Mouse (Mus musculus): ENCODE measurements at regions not wholly inside any gene's neighbourhood (a gene's known extent, or its start where the extent isn't known, plus 50 kb on each side); places are given as distances from the start of the nearest gene placed in this dataset.

DNA sequence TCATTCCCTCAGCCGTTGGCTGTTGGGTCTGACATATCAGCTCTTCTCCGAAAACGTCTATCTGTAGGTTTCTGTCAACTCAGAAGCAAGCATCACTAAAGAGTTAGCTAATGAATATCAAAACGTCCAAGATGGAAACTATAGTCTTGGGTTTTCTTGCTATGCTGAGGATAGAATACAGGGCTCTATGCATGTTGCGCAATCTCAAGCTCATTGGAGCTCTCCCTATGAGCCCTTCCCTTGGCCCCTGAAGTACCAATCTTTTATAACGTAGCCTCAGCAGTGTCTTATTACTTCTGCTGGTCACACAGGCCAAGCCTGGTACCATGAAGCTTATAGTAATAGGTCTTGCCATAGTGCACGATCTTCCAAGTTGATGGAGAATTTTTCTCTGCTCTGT lies 122.1 kb upstream of the 4930412O13Rik start:
- no peak overlapping the region for H3K4me3 ChIP-seq (ENCODE audit: low read length)
- no peaks in the 10 kb centered on the region for H3K36me3 ChIP-seq (ENCODE audit: control insufficient read depth, insufficient read depth, low read length)
- H3K4me1 ChIP-seq (ENCODE audit: control insufficient read depth, insufficient read depth, low read length): no peaks in the 10 kb centered on the region
- ATAC-seq (ENCODE audit: low FRiP score, low TSS enrichment): no peak
- 86% methylated on average over 7 of the region's 7 CpGs for WGBS
- H3K9ac ChIP-seq (ENCODE audit: low read depth, low read length): no peak overlapping the region
- no peaks in the 10 kb centered on the region for H3K27me3 ChIP-seq (ENCODE audit: control insufficient read depth, insufficient read depth, low read length)
- no peaks in the 10 kb centered on the region for H3K9me3 ChIP-seq (ENCODE audit: control insufficient read depth, low read length)
- H3K27ac ChIP-seq (ENCODE audit: low read depth, low read length): no peak overlapping the region
- H3K4me2 ChIP-seq (replicated peaks; ENCODE audit: low read depth, low read length): no peak overlapping the region

DNA sequence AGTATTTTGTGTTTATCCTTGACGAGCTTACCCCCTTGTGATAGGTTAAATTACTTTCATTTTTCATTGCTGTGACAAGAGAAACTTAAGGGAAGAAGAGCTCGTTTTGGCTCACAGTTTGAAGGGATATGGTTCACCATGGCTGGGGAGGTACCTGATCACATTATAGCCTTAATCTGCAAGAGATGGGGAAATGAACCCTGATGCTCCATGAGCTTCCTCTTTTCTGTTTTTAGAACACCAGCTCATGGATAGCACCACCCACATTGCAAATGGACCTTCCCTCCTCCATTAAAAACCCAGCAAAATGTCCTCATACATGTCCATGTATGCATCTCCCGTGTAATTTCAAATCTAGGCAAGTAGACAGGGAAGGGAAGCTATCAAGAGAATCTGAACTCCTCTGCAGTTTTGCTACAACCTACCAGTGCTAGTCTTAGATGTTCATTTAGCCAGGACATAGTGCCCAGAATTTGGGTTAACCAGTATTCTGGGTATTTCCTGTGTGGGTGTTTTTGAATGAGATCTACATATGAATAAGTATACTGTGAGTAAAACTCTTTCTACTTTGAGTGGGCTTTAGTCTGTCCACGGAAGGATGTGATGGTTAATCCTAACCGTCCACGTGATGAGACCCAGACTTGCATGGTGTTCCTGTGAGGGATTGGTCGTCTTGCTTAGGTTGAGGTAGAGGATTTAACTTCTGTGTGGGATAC lies 121.5 kb upstream of the 4930412O13Rik start:
- 90% methylated on average over 7 of the region's 7 CpGs for WGBS
- Histone ChIP-seq H3K4me2 (replicated peaks; ENCODE audit: low read depth, low read length) (no peak overlapping the region), H3K4me3 (ENCODE audit: low read length) (no peak overlapping the region), H3K4me1 (ENCODE audit: control insufficient read depth, insufficient read depth, low read length) (no peaks in the 10 kb centered on the region), H3K27me3 (ENCODE audit: control insufficient read depth, insufficient read depth, low read length) (no peaks in the 10 kb centered on the region), H3K9me3 (ENCODE audit: control insufficient read depth, low read length) (no peaks in the 10 kb centered on the region), H3K9ac (ENCODE audit: low read depth, low read length) (no peak overlapping the region), H3K27ac (ENCODE audit: low read depth, low read length) (no peak overlapping the region), H3K36me3 (ENCODE audit: control insufficient read depth, insufficient read depth, low read length) (no peaks in the 10 kb centered on the region)
- no peak for ATAC-seq (ENCODE audit: low FRiP score, low TSS enrichment)

DNA sequence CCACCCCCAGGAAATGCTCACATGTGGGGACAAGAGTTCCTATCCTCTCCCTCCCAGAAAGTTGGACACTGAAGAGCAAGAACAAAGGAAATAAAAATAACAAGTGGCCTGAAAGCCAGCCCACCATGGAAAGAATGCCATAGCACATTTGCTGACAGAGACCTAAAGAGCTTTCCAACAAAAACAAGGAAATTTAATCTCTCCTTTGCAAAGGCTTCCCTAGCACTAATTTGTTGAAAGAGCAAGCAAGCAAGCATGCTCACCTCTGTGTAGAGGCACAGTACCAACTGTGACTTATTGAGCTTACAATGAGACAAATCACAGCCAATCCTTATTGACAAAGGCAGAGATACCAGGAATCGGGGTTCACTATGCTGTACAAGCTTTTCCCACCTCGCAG lies 100.9 kb upstream of the 4930412O13Rik start:
- H3K4me1 ChIP-seq (ENCODE audit: control insufficient read depth, insufficient read depth, low read length): no peaks in the 10 kb centered on the region
- no peaks in the 10 kb centered on the region for H3K9me3 ChIP-seq (ENCODE audit: control insufficient read depth, low read length)
- WGBS: 68% methylated on average over 2 of the region's 2 CpGs
- no peak overlapping the region for H3K9ac ChIP-seq (ENCODE audit: low read depth, low read length)
- no peaks in the 10 kb centered on the region for H3K27me3 ChIP-seq (ENCODE audit: control insufficient read depth, insufficient read depth, low read length)
- ATAC-seq (ENCODE audit: low FRiP score, low TSS enrichment): peak; percentile 32; the same call in 1 of the 2 replicates
- no peak overlapping the region for H3K4me3 ChIP-seq (ENCODE audit: low read length)
- H3K27ac ChIP-seq (ENCODE audit: low read depth, low read length): no peak overlapping the region
- H3K4me2 ChIP-seq (replicated peaks; ENCODE audit: low read depth, low read length): no peak overlapping the region
- no peaks in the 10 kb centered on the region for H3K36me3 ChIP-seq (ENCODE audit: control insufficient read depth, insufficient read depth, low read length)

DNA sequence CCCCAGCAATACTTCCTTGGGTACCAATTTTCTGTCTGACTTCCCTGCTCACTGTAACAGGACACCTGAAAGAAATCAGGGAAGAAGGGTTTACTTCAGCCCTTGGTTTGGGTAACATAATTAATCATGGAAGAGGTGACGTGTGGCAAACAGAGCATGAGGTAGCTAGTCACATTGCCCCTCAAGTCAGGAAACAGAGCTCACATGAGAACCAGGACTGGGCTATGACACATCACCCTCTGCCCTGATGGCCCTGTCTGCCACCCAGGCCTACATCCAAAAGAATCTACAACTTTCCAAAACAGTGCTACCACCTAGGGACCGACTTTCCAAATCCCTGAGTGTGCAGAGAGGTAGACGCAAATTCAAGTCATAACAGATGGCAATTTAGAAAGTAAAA lies 98.4 kb upstream of the 4930412O13Rik start:
- Histone ChIP-seq H3K27me3 (ENCODE audit: control insufficient read depth, insufficient read depth, low read length) (no peaks in the 10 kb centered on the region), H3K4me2 (replicated peaks; ENCODE audit: low read depth, low read length) (no peak overlapping the region), H3K9me3 (ENCODE audit: control insufficient read depth, low read length) (no peaks in the 10 kb centered on the region), H3K36me3 (ENCODE audit: control insufficient read depth, insufficient read depth, low read length) (no peaks in the 10 kb centered on the region), H3K4me1 (ENCODE audit: control insufficient read depth, insufficient read depth, low read length) (no peaks in the 10 kb centered on the region), H3K4me3 (ENCODE audit: low read length) (no peak overlapping the region), H3K27ac (ENCODE audit: low read depth, low read length) (no peak overlapping the region), H3K9ac (ENCODE audit: low read depth, low read length) (no peak overlapping the region)
- no peak for ATAC-seq (ENCODE audit: low FRiP score, low TSS enrichment)
- 61% methylated on average over 3 of the region's 3 CpGs for WGBS

DNA sequence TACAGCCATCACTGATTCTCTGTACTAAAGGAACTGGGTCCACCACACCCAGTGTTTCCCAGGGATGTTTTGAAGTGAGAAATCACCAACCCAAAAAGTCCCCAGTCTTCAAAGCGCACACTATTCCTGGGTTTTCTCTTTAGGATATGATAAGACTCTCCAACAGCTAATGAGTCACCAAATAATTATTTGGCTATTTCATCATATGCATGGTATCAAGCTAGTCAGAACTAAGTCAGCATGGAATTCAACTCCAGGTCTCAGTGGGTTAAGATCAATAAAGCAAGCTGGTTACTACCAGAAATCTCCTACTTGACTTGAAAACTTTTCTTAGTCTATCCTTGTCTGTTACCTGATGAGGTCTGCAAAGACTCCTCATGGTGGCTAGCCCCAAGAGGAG lies 89.1 kb upstream of the 4930412O13Rik start:
- Histone ChIP-seq H3K4me2 (replicated peaks; ENCODE audit: low read depth, low read length) (no peak overlapping the region), H3K9ac (ENCODE audit: low read depth, low read length) (no peak overlapping the region), H3K36me3 (ENCODE audit: control insufficient read depth, insufficient read depth, low read length) (no peaks in the 10 kb centered on the region), H3K27ac (ENCODE audit: low read depth, low read length) (no peak overlapping the region), H3K4me1 (ENCODE audit: control insufficient read depth, insufficient read depth, low read length) (no peaks in the 10 kb centered on the region), H3K9me3 (ENCODE audit: control insufficient read depth, low read length) (no peaks in the 10 kb centered on the region), H3K27me3 (ENCODE audit: control insufficient read depth, insufficient read depth, low read length) (no peaks in the 10 kb centered on the region), H3K4me3 (ENCODE audit: low read length) (no peak overlapping the region)
- WGBS: 89% methylated on average over 1 of the region's 1 CpGs
- no peak for ATAC-seq (ENCODE audit: low FRiP score, low TSS enrichment)

DNA sequence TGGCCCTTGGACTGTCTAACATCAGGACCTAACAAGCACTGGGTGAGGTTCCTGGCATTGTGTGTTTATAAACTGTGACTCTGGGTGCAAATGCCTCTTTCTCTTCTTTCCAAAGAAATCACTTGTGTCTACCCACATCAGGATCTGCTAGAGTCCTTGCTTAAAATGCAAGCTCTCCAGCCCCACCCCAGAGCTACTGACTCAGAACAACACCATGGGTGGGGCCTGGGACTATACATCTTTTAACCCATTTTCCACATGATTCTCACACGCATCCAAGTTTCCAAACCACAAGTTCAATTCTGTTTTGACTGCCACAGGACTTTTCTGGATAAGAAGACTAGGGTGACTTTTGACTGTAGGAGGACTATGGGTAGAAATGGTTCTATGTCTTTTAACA lies 88.7 kb upstream of the 4930412O13Rik start:
- H3K27ac ChIP-seq (ENCODE audit: low read depth, low read length): no peak overlapping the region
- no peaks in the 10 kb centered on the region for H3K36me3 ChIP-seq (ENCODE audit: control insufficient read depth, insufficient read depth, low read length)

DNA sequence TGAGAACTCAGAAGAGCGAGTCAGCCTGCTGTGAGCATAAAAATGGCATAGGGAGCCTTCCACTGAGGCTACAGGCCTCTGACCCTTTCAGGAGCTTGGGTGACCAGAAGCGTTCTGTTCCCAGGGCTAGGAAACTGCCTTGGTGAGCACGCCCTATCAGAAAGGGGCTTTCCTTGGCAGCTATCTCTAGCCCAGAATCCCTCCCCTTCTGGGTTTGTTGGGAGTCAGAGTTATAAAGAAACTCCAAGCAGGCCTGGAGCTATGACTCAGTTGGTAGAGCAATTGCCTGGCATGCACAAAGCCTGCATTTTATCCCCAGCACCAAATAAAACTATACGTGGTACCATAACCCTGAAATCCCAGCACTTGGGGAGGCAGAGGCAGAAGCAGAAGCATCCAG lies 85.7 kb upstream of the 4930412O13Rik start:
- 62% methylated on average over 4 of the region's 4 CpGs for WGBS
- no peak overlapping the region for H3K27ac ChIP-seq (ENCODE audit: low read depth, low read length)

More for the DNA sequence above, 88.7 kb upstream of the 4930412O13Rik start:
- no peaks in the 10 kb centered on the region for H3K27me3 ChIP-seq (ENCODE audit: control insufficient read depth, insufficient read depth, low read length)
- WGBS: 97% methylated on average over 1 of the region's 1 CpGs
- no peak overlapping the region for H3K4me2 ChIP-seq (replicated peaks; ENCODE audit: low read depth, low read length)
- ATAC-seq (ENCODE audit: low FRiP score, low TSS enrichment): no peak
- H3K9me3 ChIP-seq (ENCODE audit: control insufficient read depth, low read length): no peaks in the 10 kb centered on the region
- H3K4me1 ChIP-seq (ENCODE audit: control insufficient read depth, insufficient read depth, low read length): no peaks in the 10 kb centered on the region
- H3K4me3 ChIP-seq (ENCODE audit: low read length): no peak overlapping the region
- no peak overlapping the region for H3K9ac ChIP-seq (ENCODE audit: low read depth, low read length)

DNA sequence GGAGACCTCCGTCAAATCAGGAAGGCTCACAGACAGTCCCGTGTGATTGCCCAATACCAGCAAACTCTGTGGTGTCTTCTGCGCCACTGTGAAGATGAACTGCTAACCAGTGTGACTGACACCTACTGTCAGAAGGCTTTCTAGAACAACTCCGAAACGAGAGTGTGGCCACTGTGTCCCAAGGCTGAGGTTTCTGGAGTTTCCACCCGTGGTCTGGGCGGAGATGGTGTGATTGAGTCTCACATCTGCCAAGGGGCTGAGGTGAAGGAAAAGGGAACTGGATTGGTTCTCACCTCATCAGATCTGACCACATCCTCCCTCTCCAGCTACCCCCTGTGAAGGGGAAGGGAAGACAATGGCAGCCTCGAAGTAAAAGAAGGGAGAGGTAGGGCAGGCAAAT lies 79.6 kb upstream of the 4930412O13Rik start:
- no peak overlapping the region for H3K4me2 ChIP-seq (replicated peaks; ENCODE audit: low read depth, low read length)
- H3K4me1 ChIP-seq (ENCODE audit: control insufficient read depth, insufficient read depth, low read length): no peaks in the 10 kb centered on the region
- H3K36me3 ChIP-seq (ENCODE audit: control insufficient read depth, insufficient read depth, low read length): no peaks in the 10 kb centered on the region
- 77% methylated on average over 8 of the region's 8 CpGs for WGBS
- no peaks in the 10 kb centered on the region for H3K27me3 ChIP-seq (ENCODE audit: control insufficient read depth, insufficient read depth, low read length)
- H3K4me3 ChIP-seq (ENCODE audit: low read length): no peak overlapping the region
- H3K9me3 ChIP-seq (ENCODE audit: control insufficient read depth, low read length): no peaks in the 10 kb centered on the region
- no peak overlapping the region for H3K9ac ChIP-seq (ENCODE audit: low read depth, low read length)
- ATAC-seq (ENCODE audit: low FRiP score, low TSS enrichment): no peak
- no peak overlapping the region for H3K27ac ChIP-seq (ENCODE audit: low read depth, low read length)

More for the DNA sequence above, 85.7 kb upstream of the 4930412O13Rik start:
- Histone ChIP-seq H3K4me2 (replicated peaks; ENCODE audit: low read depth, low read length) (no peak overlapping the region), H3K36me3 (ENCODE audit: control insufficient read depth, insufficient read depth, low read length) (no peaks in the 10 kb centered on the region), H3K27me3 (ENCODE audit: control insufficient read depth, insufficient read depth, low read length) (no peaks in the 10 kb centered on the region), H3K4me3 (ENCODE audit: low read length) (no peak overlapping the region), H3K9me3 (ENCODE audit: control insufficient read depth, low read length) (no peaks in the 10 kb centered on the region), H3K9ac (ENCODE audit: low read depth, low read length) (no peak overlapping the region), H3K4me1 (ENCODE audit: control insufficient read depth, insufficient read depth, low read length) (no peaks in the 10 kb centered on the region)
- ATAC-seq (ENCODE audit: low FRiP score, low TSS enrichment): no peak

DNA sequence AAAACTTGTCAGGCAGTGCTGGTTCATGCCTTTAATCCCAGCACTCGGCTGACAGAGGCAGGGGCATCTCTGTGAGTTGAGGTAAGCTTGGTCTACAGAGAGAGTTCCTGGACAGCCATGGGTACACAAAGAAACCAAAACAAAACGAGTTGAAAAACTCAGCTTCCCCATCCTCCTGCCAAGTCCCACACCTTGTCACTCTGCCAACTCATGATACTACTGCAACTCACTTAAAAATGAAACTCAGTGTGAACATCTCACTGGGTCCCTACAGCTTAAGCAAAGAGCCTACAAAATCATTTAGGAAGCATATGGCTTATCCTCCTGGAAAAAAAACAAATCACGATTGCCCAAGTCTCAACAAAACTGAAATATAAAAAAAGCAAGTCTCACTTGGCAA lies 76.7 kb upstream of the 4930412O13Rik start:
- H3K36me3 ChIP-seq (ENCODE audit: control insufficient read depth, insufficient read depth, low read length): no peaks in the 10 kb centered on the region
- H3K27ac ChIP-seq (ENCODE audit: low read depth, low read length): no peak overlapping the region
- no peak overlapping the region for H3K4me2 ChIP-seq (replicated peaks; ENCODE audit: low read depth, low read length)
- no peak for ATAC-seq (ENCODE audit: low FRiP score, low TSS enrichment)
- H3K9ac ChIP-seq (ENCODE audit: low read depth, low read length): no peak overlapping the region
- H3K27me3 ChIP-seq (ENCODE audit: control insufficient read depth, insufficient read depth, low read length): no peaks in the 10 kb centered on the region
- WGBS: 71% methylated on average over 3 of the region's 3 CpGs
- H3K9me3 ChIP-seq (ENCODE audit: control insufficient read depth, low read length): no peaks in the 10 kb centered on the region
- no peaks in the 10 kb centered on the region for H3K4me1 ChIP-seq (ENCODE audit: control insufficient read depth, insufficient read depth, low read length)
- H3K4me3 ChIP-seq (ENCODE audit: low read length): no peak overlapping the region
